In the genomic region with DNA sequence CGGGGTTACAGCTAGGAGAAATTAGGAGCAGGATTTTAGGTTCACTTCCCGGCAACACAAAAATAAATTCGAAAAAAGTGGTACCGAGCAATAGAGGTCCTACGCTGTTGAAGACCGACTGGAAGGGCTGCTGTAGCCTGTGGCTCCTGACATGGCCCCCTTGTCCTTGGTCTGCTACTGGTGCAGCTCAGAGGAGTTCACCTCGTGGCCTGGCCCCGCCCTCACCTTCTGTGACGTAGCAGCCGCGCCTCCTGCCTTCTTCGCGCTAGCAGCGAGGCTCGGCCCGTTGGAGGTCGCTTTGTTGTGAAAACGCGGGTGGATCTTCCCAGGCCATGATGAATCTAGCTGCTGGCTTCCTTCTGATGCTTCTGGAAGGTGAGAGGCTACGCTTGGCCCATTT, we compare ENCODE assay signal across 8 mouse cellular contexts. TPM values are rescaled to one million over a fixed set of nuclear protein-coding genes. Genes with fewer than 3 reads are reported as not detected.
A peak's percentile ranks its signal among the peaks of the same experiment; 100 is the strongest.
DNase-seq lines count a peak whose midpoint lies in the region; ATAC-seq lines count a peak whose summit lies in the region.

A gene (plus strand): TSS at position 12 of the 400 bp plus-strand sequence.

- no peak within 1 kb of the TSS for H3K4me3 ChIP-seq in forebrain, embryonic 11.5 days (ENCODE audit: low read depth, low read length)
- H3K4me3 ChIP-seq in liver, embryonic 11.5 days (ENCODE audit: low read depth, low read length) = no peak within 1 kb of the TSS

- WGBS in forebrain, embryonic 11.5 days = 31% methylated on average over 20 of the region's 20 CpGs
- 33% methylated on average over 20 of the region's 20 CpGs for WGBS in liver, embryonic 11.5 days

- no peak within 1 kb of the TSS for H3K27ac ChIP-seq in forebrain, embryonic 11.5 days (ENCODE audit: low read depth, low read length)
- H3K27ac ChIP-seq in liver, embryonic 11.5 days (ENCODE audit: low read depth, low read length) = no peak within 1 kb of the TSS

- ATAC-seq in forebrain, embryonic 11.5 days (replicated peaks; ENCODE audit: low FRiP score) = no peak
- ATAC-seq in liver, embryonic 11.5 days (replicated peaks; ENCODE audit: low FRiP score) = no peak

- no peak for DNase-seq in layer of hippocampus, adult 18-20 months (ENCODE audit: low spot score in 2 of 2)
- no peak for DNase-seq in layer of hippocampus, adult 11-12 months (ENCODE audit: low spot score)
- DNase-seq in ES-CJ7 (ENCODE audit: low read depth, low spot score) = peak; percentile 83
- DNase-seq in forebrain, embryonic 11.5 days (ENCODE audit: low spot score) = peak; percentile 55
- no peak for DNase-seq in liver, embryonic 11.5 days (ENCODE audit: low spot score)
- no peak for DNase-seq in heart, postnatal 10 days
- no peak for DNase-seq in cerebellum, postnatal 4 days (ENCODE audit: low spot score in 2 of 2)
- DNase-seq in heart, postnatal 36 days = no peak

- no peaks in the 10 kb centered on the region for H3K27me3 ChIP-seq in forebrain, embryonic 11.5 days (ENCODE audit: control insufficient read depth, insufficient read depth, low read length)
- H3K27me3 ChIP-seq in liver, embryonic 11.5 days (replicated peaks; ENCODE audit: control insufficient read depth, insufficient read depth, low read length) = no peaks in the 10 kb centered on the region

- no peak within 1 kb of the TSS for H3K9ac ChIP-seq in forebrain, embryonic 11.5 days (ENCODE audit: low read length)
- H3K9ac ChIP-seq in liver, embryonic 11.5 days (ENCODE audit: low read depth, low read length) = no peak within 1 kb of the TSS

- intact Hi-C loops in heart, postnatal 10 days (cut with DNase I) = no loop called here
- intact Hi-C loops in heart, postnatal 36 days (cut with DNase I) = no loop called here

- H3K4me1 ChIP-seq in forebrain, embryonic 11.5 days (replicated peaks; ENCODE audit: control insufficient read depth, insufficient read depth, low read length) = no peaks in the 10 kb centered on the region
- peaks cover 7% of the 10 kb centered on the region; the same call in 1 of the 2 replicates for H3K4me1 ChIP-seq in liver, embryonic 11.5 days (replicated peaks; ENCODE audit: control insufficient read depth, insufficient read depth, low read length)

- no peak within 1 kb of the TSS for H3K4me2 ChIP-seq in forebrain, embryonic 11.5 days (ENCODE audit: low read depth, low read length, severe bottlenecking)
- peak within 1 kb of the TSS; percentile 29; the same call in 1 of the 2 replicates for H3K4me2 ChIP-seq in liver, embryonic 11.5 days

- H3K36me3 ChIP-seq in forebrain, embryonic 11.5 days (ENCODE audit: control insufficient read depth, insufficient read depth, low read length) = peaks cover 4% of the 10 kb centered on the region
- H3K36me3 ChIP-seq in liver, embryonic 11.5 days (ENCODE audit: control insufficient read depth, insufficient read depth, low read length) = peaks cover 23% of the 10 kb centered on the region

- no peaks in the 10 kb centered on the region for H3K9me3 ChIP-seq in forebrain, embryonic 11.5 days (ENCODE audit: control insufficient read depth, low read length)
- H3K9me3 ChIP-seq in liver, embryonic 11.5 days (ENCODE audit: control insufficient read depth, low read length) = no peaks in the 10 kb centered on the region

RNA-seq across cellular contexts. Expression of the gene that starts here (rescaled TPM):
- 10 to 100 TPM; 15.7 to 17.7 TPM for total RNA-seq in layer of hippocampus, adult 18-20 months (2021)
- 14.6 and 15.8 TPM in 2 replicates for polyA plus RNA-seq in forebrain, embryonic 11.5 days (2014; fragmentation: Nextera tagmentation; extraction: Ambion mirVana)
- 6.0 and 7.4 TPM in 2 replicates for polyA plus RNA-seq in liver, embryonic 11.5 days (2014; fragmentation: Nextera tagmentation; extraction: Ambion mirVana)
- total RNA-seq in heart, postnatal 10 days (2021) = 1 to 10 TPM; 2.1 to 2.8 TPM
- 1 to 10 TPM; 1.7 to 2.1 TPM for total RNA-seq in heart, postnatal 36 days (2021)

Comparison
In these comparisons a context has a peak if more than half of its experiments do, and no peak if none do; other contexts are left out.
1. RNA of the gene that starts here (total RNA-seq): 15.7 to 17.7 TPM in layer of hippocampus, adult 18-20 months; 2.1 to 2.8 TPM in heart, postnatal 10 days and 1.7 to 2.1 TPM in heart, postnatal 36 days; every median in the first group is over 4 times any median in the second.
2. DNase-seq: peak in ES-CJ7 (single experiment) and forebrain, embryonic 11.5 days (single experiment); none in layer of hippocampus, adult 18-20 months (0 of 2), layer of hippocampus, adult 11-12 months (single experiment), liver, embryonic 11.5 days (single experiment), heart, postnatal 10 days (0 of 2), cerebellum, postnatal 4 days (0 of 2) and heart, postnatal 36 days (0 of 2).